Mouse (Mus musculus) testis, postnatal 10 days (tissue): Measurements from ENCODE around the gene Mob4.
"Not testable (repeated sequence)": the region's sequence is repeated elsewhere in the genome, so short reads cannot be mapped to it uniquely, and the experiment has no call there.

Experiments
- DNase-seq: peaks from one replicate; pipeline ENCODE4 v3.0.0; 2021; ENCODE audit warnings: low spot score

Mob4 gene

GRCm38 (mm10) chr1:55130943-55131401, at the start of gene Mob4:
Gene Mob4, plus strand, starts transcription at chr1:55131231.
- DNase-seq, result peak; percentile 98

- DNase-seq, result no peak
Observed at GRCm38 (mm10) chr1:55082106-55082505, 48.9 kb upstream of the Mob4 start.

- DNase-seq, result no peak
Observed at GRCm38 (mm10) chr1:55085781-55086366, 45.2 kb upstream of the Mob4 start.

DNA sequence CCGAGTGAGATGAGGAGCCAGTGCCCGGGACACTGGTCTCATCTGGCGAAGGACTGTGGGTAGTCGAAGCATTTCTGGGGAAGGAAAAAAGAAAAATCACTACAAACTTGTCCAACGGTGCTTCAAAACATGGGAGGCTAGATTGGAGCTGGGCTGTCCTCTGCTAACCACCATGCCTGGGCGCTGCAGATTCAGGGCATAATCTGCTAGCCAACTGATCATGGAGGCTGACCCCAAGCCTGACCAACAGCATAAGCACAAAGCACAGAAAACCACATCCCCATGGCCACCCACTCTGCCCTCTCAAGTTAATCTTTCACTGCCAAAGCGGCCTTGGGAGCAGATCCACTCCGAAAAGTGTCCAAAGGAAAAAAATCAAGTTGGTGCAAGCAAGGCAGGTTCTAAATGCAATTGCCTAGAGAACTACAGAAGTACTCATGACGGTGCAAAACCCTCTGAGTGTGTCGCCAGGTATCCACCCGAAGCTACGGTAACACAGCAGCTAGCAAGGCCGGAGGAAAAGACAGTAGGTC, 44.1 kb upstream of the Mob4 start:
- DNase-seq, result no peak

- peak; percentile 85 for DNase-seq
Observed at GRCm38 (mm10) chr1:55087401-55087904, 43.6 kb upstream of the Mob4 start.

GRCm38 (mm10) chr1:55087932-55088610, 43.0 kb upstream of the Mob4 start, which contains the start of the genes Hspe1 and Hspd1:
Gene Hspe1, plus strand, starts transcription at chr1:55088132.
Gene Hspd1, minus strand, starts transcription at chr1:55088243.
- DNase-seq, result peak; percentile 98

DNA sequence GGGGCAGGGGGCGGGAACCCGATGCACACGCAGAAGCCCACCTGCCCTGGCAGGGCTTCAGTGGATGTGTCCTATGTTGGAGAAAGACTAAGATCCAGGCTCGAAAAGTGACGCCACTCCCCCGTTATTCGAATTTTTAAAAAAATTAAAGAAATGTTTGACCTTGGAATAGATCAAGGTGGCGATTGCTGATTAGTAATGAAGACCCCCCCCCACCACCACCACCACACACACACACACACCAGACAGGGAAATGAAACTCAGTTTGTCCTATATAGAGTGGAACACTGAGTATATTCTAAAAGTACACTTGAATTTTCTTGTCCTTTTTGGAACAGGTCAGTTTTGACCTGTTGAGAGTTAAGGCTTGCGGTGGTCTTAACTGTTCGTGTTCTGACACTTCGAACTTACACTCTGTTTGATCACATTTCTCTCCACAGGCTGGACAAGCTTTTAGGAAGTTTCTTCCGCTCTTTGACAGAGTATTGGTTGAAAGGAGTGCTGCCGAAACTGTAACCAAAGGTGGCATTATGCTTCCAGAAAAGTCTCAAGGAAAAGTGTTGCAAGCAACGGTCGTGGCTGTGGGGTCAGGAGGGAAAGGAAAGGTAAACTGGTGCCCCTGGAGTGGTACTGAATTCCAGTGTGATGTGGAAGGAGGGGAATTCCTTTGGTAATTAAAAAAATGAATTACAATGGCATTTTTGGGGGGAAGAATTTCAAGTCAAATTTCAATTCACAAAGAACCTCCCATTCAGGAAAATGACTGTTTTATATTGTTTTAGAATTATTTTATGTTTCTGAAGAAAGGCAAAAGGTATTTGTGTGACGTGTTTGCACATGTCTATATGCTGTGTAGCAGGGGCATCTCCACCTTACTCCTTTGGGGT, 42.2 kb upstream of the Mob4 start:
- no peak for DNase-seq

- no peak for DNase-seq
Observed at GRCm38 (mm10) chr1:55089498-55090064, 41.5 kb upstream of the Mob4 start.

DNA sequence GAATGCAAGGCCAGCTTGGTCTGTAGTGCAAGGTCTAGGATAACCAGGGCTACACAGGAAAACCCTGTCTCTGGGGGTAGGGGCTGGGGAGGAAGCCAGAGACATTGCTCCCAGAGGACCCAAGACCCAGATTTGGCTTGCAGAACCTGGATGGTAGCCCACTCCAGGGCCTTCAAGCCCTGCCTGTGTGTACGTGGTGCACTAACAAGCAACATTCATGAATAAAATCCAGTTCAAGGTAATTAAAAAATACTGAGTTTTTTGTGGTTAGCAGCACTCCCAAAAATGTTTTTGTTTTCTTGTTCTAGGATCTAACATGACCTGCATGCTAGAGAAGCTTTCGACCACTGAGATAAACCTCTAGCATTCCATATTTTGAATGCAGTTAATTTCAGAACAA, 39.0 kb upstream of the Mob4 start:
- DNase-seq, result no peak

DNA sequence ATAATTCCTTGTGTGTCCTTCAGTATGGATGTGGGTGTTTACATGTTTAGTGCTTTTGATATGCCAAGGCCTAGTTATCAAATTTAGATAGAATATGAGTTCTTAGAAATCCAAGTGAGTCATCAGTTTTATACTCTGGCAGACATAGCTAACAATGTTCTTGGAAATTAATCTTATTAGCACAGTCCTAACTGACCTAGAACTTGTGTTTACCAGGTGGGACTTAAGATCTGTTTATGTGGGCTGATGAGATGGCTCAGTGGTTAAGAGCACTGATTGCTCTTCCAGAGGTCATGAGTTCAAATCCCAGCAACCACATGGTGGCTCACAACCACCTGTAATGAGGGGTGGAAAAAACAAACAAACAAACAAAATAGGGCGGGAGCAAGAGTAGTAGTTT, 38.6 kb upstream of the Mob4 start:
- DNase-seq, result no peak

DNA sequence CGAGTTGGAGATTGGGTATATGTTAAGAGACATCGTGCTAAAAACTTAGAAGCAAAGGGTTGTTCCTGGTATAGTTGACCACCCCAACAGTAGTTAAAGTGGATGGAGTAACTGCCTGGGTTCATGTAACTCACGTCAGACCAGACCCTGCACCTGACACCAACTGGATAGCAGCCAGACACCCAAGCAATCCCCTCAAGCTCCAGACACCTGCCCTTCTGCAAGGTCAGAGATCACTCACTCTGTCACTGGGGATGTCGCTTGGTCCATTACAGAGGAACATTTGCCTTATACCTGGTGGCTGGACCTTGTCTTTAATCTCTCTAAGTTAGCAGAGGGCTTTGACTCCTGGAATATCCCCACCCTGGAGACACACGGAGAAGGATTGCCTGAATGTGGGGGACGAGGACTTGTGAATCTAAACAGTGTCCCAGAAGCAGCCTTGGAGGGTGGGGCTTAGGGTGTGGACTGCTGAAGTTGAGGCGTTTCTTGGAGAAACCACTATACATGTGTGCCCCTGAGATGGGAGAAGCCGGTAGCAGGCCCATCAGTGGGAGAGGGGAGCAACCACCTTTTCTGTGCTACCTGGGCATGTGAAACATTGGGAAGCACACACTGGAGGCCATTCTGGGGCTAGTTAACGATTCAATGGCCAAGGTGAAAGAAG, 24.0 kb upstream of the Mob4 start:
- DNase-seq, result no peak

DNA sequence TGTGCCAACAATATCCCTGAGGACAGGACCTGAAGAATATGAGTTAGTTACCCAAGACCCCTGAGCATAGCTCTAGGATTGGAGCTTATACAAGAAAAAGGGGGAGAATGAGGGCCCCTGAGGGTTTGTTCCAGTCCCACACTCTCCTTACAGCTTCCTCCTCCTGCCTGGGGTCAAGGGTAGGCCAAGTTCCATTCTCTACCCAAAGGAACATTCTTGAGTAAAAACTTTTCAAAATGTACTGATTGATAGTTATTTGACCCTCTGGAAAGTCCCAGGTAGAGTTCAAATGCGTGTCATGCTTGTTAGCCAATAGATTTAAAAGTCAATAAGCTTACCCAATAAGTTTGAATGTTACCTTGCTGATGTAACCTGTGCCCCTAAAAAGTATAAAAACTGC, 23.4 kb upstream of the Mob4 start:
- DNase-seq, result no peak

DNA sequence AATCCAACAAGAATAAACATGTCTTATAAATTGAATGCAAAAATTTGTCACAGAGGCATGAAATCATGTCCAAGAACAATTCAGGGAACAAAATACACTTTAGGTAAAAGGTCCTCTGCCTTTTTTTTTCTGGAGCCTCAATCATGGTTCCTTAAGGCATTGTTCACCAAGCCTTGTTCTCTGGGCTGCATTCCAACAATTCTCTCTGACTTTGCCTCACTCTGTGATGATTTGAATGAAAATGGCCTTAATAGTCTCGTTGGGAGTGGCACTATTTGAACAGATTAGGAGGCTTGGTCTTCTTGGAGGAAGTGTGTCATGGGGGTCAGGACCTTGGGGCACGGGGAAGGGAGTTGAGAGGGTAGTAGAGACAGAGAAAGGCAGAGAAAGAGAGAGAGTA, 22.6 kb upstream of the Mob4 start:
- no peak for DNase-seq

DNA sequence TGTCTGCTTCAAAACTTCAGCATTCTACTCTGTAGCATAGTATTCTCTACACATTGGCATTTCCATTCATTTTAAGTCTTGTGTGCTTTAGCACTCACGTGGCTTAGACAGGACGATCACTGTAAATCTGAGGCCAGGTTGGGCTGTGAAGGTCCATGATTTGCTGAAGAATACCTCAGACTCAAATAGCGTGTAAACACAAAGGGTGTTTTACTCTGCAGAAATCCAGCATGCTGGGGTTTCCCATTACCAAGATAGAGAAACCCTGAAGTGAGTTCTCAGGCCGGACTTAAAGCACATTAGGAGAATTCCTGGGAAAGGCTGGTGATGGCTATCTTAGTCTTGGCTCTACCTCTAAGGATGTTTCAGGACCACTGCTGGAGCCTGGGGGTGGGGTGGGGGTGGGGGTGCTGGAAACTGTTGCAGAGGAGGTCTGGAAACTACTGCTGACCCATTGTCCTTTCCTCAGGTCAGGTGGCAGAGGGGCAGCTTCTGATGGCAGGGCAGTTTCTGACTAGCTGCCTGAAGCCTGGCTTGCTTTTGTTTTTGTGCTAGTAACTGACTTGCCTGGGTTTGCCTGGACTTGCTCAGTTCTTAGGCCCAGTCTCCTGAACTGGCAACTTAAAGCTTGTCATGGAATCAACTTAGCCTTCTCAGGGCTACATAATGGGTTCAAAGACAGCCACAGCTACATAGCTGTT, 21.8 kb upstream of the Mob4 start:
- no peak for DNase-seq

DNA sequence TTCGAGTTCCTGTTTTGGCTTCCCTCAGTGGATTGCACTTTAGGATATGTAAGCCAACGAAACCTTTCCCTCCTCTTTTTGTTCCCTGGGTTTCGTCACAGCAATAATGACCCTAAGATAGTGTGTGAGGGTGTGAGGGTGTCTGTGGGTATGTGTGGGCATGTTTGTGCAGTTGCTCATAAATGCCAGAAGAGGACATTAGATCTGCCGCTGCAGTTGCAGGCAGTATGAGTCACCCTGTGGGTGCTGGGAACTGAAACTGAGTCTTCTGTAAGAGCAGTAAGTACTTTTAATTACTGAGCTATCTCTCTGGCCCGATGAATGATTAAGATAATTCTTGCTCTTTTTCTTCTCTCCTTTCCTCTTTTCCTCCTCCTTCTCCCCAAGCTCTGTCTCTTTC, 8.0 kb upstream of the Mob4 start:
- no peak for DNase-seq

GRCm38 (mm10) chr1:55123561-55123960, 7.5 kb upstream of the Mob4 start:
- no peak for DNase-seq

DNA sequence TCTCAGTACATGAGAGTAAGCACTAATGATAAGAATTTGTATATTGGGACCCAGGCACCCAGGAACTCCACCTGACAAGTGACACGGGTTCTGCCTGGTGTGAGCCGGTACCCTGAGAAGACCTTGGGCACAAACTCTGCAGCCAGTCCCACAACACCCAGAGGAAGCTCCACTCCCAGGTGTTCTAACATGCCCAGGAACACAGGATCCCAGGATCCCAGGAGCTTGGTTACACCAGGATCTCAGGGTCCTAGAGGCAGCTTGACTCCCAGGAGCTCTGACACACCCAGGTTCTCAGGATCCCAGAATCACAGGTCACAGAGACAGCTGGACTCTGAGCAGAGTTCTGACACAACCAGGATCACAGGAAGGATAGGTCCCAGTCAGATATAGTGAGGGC, 6.9 kb upstream of the Mob4 start:
- DNase-seq, result not testable (repeated sequence)

DNA sequence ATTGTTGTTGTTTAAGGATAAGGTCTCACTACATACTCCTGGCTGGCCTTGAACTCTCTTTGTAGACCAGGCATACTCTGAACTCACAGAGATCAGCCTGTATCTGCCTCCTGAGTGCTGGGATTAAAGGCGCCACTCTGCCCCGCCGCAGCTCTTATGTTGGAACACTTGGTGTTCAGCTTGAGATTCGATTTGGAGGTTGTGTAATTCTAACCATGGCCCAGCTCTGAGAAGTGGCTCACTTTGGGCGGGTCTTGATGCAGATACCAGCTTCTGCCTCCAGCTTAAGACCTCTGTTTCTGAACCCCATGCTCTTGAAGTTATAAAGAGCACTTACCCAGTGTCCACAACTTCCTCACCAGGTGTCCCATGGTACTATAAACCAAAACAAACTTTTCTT, 1.3 kb upstream of the Mob4 start:
- DNase-seq, result no peak

- no peak for DNase-seq
Observed at GRCm38 (mm10) chr1:55130190-55130916, 678 bp upstream of the Mob4 start.

GRCm38 (mm10) chr1:55131424-55132014, 488 bp downstream of the Mob4 start:
- DNase-seq, result peak; percentile 67
